Mouse (Mus musculus): ENCODE measurements around the gene Gm29776. TPM values are rescaled to one million over a fixed set of nuclear protein-coding genes. Genes with fewer than 3 reads are reported as not detected.

The Gm29776 gene
- total RNA-seq, 2 experiments from 2014 or later = 0.11 TPM

- no peak for DNase-seq (ENCODE audit: low spot score in 2 of 2)
Measured at GRCm38 (mm10) chr14:54652787-54653186, 45.8 kb downstream of the Gm29776 start.

GRCm38 (mm10) chr14:54651556-54651955 lies 47.1 kb downstream of the Gm29776 start:
- no peak for DNase-seq (ENCODE audit: low spot score in 2 of 2)

GRCm38 (mm10) chr14:54650621-54651454 lies 47.8 kb downstream of the Gm29776 start:
- DNase-seq (ENCODE audit: low spot score in 2 of 2) = peak in 1 of 2 experiments; percentile 73

GRCm38 (mm10) chr14:54647900-54648299 lies 50.7 kb downstream of the Gm29776 start:
- no peak for DNase-seq (ENCODE audit: low spot score in 2 of 2)

- DNase-seq (ENCODE audit: low spot score in 2 of 2) = no peak
Measured at GRCm38 (mm10) chr14:54646898-54647636, 51.6 kb downstream of the Gm29776 start.

GRCm38 (mm10) chr14:54646455-54646854 lies 52.2 kb downstream of the Gm29776 start:
- no peak for DNase-seq (ENCODE audit: low spot score in 2 of 2)

GRCm38 (mm10) chr14:54644294-54644693 lies 54.3 kb downstream of the Gm29776 start:
- no peak for DNase-seq (ENCODE audit: low spot score in 2 of 2)

GRCm38 (mm10) chr14:54643011-54643410 lies 55.6 kb downstream of the Gm29776 start:
- no peak for DNase-seq (ENCODE audit: low spot score in 2 of 2)

Small RNA genes within 50 kb of the gene (microRNA-seq; reads per million reads assigned to microRNA genes)
- gene Mir6948 = 1.1 reads per million

Other genes with a start within 250 kb of the Gm29776 start
- 10 to 100 TPM; 77.0 to 88.0 TPM for gene Lrp10, start 234.7 kb downstream of the Gm29776 start, total RNA-seq (2021)
- gene Rem2, start 222.7 kb downstream of the Gm29776 start, total RNA-seq (2021) = 1 to 10 TPM; 1.6 to 2.3 TPM
- 10 to 100 TPM; 47.0 to 51.8 TPM for gene Prmt5, start 181.3 kb downstream of the Gm29776 start, total RNA-seq (2021)
- gene Haus4, start 144.2 kb downstream of the Gm29776 start, total RNA-seq (2021) = 10 to 100 TPM; 45.6 to 52.5 TPM
- gene Ajuba, start 121.3 kb downstream of the Gm29776 start, total RNA-seq (2021) = 10 to 100 TPM; 27.3 to 27.5 TPM
- gene 4931414P19Rik, start 92.8 kb downstream of the Gm29776 start, total RNA-seq (2021) = 1 to 10 TPM; 6.4 to 7.8 TPM
- gene Psmb5, start 80.8 kb downstream of the Gm29776 start, total RNA-seq (2021) = 100 to 1,000 TPM; 219 to 220 TPM
- gene Psmb11, start 77.4 kb downstream of the Gm29776 start, total RNA-seq (2021) = not detected
- not detected for gene Gm17606, start 57.9 kb downstream of the Gm29776 start, total RNA-seq (2021)
- gene Cdh24, start 57.5 kb downstream of the Gm29776 start, total RNA-seq (2021) = 1 to 10 TPM; 4.0 to 5.2 TPM
- gene 1700123O20Rik, start 12.6 kb downstream of the Gm29776 start, total RNA-seq (2021) = 10 to 100 TPM; 38.2 to 43.0 TPM
- 100 to 1,000 TPM; 252 to 273 TPM for gene Acin1, start 11.9 kb downstream of the Gm29776 start, total RNA-seq (2021)
- 1 to 10 TPM in 1 of 2 experiments, under 1 TPM in 1; 0.78 to 1.6 TPM for gene Cebpe, start 13.3 kb upstream of the Gm29776 start, total RNA-seq (2021)
- gene Slc7a8, start 83.1 kb upstream of the Gm29776 start, total RNA-seq (2021) = 10 to 100 TPM; 60.0 to 66.7 TPM
- gene Rnf212b, start 115.3 kb upstream of the Gm29776 start, total RNA-seq (2021) = under 1 TPM; 0.37 to 0.42 TPM
- 10 to 100 TPM; 17.9 to 18.3 TPM for gene Homez, start 172.1 kb upstream of the Gm29776 start, total RNA-seq (2021)
- gene Ppp1r3e, start 178.7 kb upstream of the Gm29776 start, total RNA-seq (2021) = 10 to 100 TPM; 16.9 to 21.0 TPM
- 10 to 100 TPM; 55.3 to 65.3 TPM for gene Bcl2l2, start 184.5 kb upstream of the Gm29776 start, total RNA-seq (2021)
- gene Gm20521, start 184.6 kb upstream of the Gm29776 start, total RNA-seq (2021) = 10 to 100 TPM in 1 of 2 experiments, 1 to 10 TPM in 1; 5.5 to 13.0 TPM
- gene Pabpn1, start 193.7 kb upstream of the Gm29776 start, total RNA-seq (2021) = 100 to 1,000 TPM; 334 to 350 TPM
- 10 to 100 TPM; 63.7 to 68.4 TPM for gene Slc22a17, start 214.3 kb upstream of the Gm29776 start, total RNA-seq (2021)
- 10 to 100 TPM; 13.2 to 13.9 TPM for gene Efs, start 227.3 kb upstream of the Gm29776 start, total RNA-seq (2021)
- gene Il25, start 233.9 kb upstream of the Gm29776 start, total RNA-seq (2021) = not detected
- gene Cmtm5, start 237.4 kb upstream of the Gm29776 start, total RNA-seq (2021) = 1 to 10 TPM; 2.4 to 3.8 TPM